Mouse (Mus musculus): ENCODE measurements around the gene Tnrc6a.
"Not testable (repeated sequence)": the region's sequence is repeated elsewhere in the genome, so short reads cannot be mapped to it uniquely, and the experiment has no call there.

Gene Tnrc6a

DNA sequence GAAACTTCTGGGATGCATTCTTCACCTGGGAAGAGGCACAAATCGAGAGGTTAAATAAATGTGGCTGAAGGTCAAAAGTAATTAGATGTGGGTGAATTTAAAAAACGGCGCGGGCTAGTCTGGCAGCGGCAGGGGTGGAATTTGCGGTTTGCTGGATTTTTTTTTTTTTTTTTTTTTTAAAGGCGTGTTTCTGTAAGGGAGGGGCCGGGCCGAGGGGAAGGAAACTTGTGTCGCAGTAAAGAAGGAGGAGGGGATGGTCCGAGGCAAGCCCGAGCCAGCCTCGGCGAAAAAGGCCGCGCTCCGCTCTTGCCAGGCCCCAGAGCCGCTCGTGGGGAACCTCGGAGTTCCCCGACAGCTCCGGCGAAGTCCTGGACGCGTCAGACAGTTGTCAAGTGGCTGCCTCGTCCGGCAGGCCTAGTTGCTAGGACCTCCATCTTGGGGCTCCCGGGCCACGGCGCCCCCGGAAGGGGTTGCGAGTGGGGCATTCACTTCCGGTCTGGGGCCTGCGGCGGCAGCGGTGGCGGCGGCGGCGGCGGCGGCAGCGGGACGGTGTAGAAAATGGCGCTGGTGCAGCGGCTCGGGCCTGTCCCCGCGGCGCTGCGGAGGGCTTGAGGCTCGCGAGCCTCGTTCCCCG, at the start of gene Tnrc6a:
Gene Tnrc6a, plus strand, starts transcription at position 221 of the 634 bp plus-strand sequence.
- peak; percentile 92 to 94 for DNase-seq

DNA sequence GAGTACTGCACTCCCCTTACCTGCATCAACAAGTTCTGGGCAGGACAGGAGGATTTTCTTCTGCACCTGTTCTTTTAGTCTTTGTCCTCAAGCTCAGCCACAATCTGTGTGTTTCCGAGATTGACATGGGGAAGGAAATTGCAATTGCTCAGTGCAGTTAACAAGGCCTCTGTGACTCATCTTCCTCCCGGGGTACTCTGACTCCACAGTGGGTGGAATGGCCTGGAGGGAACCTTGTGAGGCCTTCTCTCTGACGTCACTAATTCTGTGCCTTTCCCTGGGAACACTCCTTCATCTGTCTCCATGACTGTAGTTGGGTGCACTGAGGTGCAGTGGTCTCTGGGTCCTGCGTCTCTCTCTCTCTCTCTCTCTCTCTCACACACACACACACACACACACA, 41.4 kb upstream of the Tnrc6a start:
- no peak for DNase-seq

DNA sequence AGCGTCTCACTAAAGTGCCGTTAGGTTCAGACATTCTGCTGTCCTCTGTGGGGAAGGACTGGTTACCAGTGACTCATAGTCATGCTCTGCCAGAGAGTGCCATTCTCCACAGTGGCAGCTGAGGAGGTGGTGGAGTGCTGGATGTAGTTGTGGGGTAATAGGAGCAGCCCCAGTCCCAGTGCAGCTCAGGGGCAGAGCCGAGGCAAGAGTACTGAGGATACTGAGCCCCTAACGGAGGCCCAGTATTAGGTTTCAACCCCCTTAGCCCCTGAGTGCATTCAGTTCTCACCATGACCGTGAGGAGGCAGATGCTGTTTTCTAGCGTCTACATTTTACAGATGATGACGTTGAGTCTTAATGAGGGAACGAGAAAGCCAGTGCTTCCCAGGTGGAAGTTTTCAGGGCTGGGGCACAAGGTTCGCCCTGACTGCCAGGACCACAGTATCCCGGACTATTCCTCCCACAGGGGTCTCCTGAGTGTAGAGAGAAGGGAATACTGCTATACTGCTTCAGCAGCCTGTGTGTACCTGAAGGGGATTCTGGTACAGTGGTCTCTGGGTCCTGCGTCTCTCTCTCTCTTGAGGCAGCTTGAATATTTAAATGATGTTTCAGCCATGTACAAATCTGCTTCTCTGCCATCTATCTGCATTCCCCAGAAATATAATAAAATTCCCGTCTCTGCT, 40.1 kb upstream of the Tnrc6a start:
- no peak for DNase-seq

DNA sequence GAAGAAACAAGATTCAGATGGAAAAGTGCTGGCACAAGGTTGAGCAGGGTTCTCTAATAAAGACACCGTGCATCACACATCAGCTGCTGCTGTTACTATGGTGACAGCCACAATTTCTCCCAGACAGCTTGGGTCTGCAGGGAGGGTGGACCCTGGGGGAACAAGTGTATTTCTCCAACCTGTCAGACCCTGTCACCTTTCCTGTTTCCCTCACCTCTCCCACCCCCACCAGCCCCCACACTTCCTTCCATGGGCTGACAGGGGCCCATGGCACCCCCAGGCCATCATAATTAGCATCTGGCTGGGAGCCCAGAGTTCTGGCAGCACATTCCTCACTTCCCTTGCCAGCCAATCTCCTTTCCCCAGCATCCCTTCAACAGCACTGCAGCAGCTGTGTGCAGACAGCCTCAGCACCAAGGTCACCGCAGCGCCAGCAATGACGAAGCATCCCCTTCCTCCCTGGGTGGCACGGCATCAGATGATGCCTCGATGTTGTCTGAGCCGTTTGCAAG, 39.4 kb upstream of the Tnrc6a start:
- DNase-seq: peak; percentile 72 to 82

DNA sequence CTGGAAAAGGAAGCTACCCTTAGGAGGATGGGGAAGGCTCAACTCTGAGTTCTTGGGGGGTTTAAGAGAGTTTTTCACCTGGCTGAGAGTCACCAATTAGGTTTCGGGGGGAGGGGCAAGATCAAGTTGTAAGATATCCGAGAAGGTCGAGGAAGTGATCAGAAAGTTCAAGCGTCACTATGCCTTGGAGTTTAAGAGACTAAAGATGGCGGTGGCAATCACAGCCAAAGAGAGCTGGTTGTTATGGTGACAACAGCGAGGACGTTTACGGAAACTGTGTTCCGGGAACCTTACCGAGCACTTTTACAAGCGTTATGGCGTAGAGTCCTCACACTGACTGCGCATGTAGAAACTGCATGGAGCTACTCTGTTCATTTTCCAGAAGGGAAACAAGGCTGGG, 39.0 kb upstream of the Tnrc6a start:
- DNase-seq: peak in 1 of 2 experiments; percentile 30

DNA sequence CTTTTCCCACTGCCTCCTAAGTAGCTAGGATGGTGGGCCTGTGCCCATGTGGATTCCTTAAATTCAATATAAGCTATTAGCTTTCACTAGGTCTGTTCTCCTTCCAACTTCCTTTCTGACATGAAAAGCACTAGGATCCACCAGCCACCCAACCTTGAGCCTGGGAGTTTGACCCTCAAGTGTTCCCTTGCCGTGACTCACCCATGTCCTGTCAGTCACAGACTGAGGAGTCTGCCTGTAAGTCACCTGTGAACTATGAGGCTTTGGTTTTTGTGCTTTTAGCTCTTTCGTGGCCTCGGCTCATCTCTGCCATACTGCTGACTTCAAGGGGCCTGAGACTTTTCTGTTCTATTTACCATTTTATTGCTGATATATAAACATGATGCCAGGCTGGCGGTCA, 34.8 kb upstream of the Tnrc6a start:
- DNase-seq: no peak

DNA sequence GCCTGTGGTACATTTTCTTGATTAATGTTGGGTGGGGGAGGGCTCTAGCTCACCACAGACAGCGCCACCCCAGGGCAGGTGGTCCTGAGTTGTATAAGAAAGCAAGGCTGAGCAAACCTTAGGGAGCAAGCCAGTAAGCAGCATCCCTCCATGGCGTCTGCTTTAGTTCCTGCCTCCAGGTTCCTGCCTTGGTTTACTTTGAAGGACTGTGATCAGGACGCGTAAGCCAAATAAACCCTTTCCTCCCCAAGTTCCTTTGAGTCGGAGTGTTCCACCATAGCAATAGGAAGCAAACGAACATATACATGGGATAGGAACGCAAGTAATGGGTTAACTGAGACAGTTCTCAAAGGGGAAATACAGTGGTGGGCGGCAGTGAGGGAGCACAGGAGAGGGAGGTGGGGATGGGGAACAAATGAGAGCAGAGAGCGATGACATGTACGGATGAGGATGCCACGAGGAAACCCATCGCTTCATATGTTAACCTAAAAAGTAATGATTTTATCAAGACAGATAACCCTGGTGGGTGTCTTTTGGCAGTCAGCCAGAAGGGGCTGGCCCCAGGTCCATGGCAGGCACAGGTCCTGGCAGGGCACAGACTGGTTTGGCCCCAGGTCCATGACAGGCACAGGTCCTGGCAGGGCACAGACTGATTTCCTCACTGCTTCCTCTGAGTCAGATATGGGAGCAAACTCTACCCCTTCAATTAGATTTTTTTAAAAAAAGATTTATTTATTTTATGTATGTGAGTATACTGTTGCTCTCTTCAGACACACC, 27.2 kb upstream of the Tnrc6a start:
- no peak for DNase-seq

DNA sequence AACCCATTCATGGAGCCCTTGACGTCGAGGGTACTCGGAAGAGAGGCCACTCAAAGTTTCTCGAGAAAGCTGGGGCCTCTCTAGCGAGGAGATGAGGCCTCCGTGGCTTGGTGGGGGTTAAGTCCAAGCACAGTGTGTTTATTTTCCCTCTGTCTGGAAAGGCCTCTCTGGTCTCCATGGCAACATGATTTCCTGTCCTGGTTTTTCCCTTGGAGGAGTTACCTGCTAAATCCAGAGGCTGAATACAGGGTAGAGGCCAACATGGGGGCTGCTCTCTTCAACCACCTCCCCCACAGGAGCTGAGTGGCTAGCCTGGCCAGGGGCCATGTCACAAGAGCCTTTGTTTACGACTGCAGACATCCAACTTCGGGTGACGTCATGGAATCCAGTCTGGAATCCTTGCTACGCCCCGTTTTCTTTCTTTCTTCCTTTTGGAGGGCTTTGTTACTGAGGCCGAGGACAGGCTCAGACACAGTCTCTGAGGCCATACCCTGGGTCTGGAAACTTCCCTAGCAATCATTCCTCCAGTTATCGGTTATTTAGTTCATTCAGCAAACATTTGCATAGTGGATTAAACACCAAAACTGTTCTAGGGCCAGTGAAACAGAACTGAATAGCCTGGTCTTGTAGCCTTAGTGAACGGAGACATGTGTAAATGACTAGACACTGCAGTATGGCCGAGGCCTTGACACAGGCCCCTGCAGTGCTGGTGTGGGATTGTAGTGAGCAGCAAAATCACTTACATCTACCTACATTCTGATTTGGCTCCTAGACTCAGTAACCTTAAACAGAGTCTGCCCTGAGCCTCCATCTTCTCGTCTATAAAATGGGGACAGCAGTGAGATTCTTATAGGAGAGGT, 25.6 kb upstream of the Tnrc6a start:
- DNase-seq: peak; percentile 62 to 79

DNA sequence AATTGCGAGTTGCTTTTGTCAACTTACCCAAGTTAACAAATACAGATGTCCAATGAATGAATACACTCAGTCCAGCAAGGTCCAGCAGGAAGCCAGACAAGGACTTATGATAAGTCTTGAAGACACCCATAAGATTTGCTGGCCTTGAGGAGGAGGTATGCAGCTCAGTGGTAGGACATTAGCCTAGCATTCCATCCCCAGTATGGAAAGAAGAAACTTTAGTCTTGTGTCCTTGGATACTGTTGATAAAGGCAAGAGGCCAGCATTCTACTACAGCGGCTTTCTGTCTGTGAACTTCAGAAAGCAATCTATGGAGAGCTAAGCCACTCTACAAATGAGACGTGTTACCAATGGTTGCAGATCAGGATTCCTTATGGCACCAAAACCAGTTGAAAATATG, 22.4 kb upstream of the Tnrc6a start:
- no peak for DNase-seq

DNA sequence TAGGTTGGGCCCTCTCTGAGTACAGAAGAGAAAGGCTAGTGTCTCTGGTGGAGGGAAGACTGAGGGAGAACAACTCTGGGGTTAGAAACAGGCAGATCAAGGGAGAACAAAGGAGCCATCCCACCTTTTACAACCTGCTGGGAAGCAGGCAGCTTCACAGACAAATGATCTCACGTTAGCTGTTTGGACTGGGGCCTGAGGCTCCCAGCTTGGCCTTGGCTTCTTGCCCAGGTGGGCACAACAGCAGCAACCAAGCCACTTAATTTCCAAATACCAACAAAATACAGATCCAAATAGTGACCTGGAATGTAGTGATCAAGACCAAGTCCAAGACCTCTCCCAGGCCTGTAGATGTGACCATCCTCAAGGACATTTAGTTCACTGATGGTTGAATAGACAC, 18.3 kb upstream of the Tnrc6a start:
- not testable (repeated sequence) for DNase-seq

DNA sequence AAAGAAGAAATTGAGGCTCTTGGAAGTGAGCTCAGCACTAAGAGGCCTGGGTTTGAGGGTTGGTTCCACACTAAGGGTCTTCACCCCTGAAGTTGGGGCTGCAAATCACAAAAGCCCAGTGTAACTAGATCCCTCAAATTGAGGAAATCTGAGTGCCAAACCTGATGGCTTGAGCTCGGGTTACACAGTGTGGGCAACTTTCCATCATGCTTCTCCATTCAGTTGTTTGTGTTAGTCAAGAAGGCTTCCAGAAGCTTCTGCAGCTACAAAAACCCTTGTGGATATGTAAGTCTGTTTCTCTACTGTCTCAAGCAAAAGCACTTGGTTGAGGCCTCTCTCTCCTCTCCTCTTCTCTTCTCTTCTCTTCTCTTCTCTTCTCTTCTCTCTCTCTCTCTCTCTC, 17.8 kb upstream of the Tnrc6a start:
- no peak for DNase-seq

DNA sequence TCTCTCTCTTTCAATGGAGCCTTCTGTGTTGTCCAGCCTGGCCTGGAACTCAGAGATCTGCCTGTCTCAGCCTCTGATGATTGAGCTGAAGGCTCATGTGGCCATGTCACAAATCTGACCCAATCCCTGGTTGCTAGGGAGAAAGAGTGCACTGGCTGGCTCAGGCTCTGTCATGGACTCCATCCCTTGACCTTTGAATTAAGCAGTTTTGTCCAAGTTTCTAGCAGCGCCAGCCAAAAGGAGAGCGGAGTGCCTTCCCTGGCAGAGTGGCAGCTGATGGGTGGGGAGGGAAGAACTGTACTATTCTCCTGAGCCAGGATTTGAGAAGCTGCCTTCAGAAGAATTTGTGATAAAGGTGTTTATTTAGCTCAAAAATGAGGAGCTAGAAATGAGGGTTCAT, 17.4 kb upstream of the Tnrc6a start:
- no peak for DNase-seq

DNA sequence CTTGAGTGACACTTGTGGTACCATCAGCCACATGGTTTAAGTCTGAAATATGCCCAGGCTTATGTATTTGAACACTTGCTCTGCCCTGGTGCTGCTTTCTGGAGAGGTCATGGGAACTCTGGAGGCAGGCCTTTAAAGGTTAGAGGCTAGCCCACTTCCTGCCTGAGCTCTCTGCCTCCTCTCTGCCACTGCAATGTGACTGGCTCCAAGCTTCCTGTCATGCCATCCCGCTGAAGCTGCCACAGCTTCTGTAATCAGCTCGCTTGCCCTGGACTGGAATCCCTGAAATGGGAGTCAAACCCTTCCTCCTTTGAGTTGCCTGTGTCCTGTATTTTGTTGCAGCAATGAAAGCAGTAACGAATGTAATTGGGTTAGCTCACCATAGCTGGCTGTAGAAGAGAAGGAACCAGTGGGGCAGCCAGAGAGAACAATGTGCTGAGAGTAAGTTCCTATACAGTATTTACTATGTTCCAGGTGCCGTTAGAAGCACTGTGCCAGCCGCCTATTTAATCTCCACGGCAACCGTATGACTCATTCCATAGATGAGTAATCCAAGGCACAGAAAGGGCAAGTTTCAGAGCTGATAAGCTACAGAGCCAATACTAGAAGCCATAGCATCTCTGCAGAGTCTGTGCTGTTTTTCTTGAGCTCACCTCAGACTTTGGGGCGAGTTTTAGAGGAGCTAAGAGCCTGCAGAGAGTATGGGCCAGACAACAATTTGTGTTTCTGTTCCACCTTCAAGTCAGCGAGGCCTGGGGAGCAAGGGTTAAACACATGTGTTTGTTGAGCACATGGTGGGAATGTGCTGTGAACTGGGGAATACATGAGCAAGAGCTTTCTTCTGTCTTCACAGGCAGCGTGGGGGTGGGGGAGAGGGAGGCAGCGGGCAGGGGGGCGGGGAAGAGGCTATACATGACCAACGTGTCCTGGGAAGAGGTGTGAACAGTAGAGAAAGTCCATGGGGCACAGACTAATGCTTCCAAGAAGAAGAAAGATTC, 15.3 kb upstream of the Tnrc6a start:
- DNase-seq: no peak

DNA sequence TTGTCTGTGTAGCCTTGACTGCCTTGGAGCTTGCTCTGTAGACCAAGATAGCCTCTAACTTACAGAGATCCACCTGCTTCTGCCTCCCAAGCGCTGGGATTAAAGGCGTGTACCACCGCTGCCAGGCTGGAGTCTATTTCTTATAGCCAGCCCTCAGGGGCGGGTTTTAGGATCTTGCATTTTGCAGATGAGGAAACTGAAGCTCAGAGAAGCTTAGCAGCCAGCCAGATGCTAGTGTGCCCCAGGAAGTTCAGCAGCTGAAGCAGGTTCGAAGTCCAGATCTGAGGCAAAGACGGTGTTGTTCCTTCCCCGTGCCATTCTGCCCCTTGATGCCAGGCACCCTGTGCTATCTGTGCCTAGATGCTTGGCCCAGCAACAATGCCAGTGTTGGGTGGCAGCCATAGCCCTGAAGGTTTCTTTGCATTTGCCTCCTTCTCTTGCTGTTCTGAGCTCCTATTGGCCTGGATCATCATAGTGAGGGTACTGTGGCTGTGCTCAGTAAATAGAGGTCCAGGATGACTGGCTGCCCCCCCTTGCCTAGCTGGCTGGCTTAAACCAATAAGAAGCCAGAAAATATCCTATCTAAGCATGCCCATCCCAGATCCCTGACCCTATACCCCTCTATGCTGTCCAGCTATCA, 14.2 kb upstream of the Tnrc6a start:
- no peak for DNase-seq

DNA sequence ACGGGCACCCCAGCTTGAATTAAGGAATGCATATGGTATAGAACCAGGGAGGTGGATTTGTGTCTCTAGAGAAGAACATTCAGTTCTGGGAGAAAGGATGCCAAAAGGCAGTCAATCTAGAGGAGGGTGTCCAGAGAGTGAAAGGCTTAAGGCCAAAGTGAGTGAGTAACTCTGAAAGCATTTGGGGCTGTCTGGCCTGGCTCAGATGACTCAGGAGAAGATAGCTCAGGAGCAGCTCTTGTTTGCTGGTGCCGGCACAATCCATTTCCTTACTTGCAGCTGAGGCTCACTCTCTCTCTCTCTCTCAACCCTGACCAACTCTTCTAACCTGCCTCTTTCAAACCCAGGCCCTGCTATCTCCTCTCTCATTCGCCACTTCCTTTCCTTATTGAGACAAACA, 13.6 kb upstream of the Tnrc6a start:
- DNase-seq: no peak

DNA sequence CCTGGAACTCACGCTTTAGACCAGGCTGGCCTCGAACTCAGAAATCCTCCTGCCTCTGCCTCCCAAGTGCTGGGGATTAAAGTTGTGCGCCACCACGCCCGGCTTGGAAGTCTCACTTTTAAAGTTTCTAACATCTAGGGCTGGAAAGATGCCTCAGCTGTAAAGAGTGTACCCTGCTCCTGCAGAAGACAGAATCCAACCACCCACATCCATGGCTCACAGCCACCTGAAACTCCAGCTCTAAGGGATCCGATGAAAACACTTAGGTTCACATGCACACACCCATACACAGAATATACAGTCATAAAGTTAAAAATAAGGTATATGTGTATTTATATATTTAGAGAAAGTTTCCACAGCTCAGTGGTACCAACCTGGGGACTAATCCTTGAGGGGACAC, 10.1 kb upstream of the Tnrc6a start:
- DNase-seq: no peak

DNA sequence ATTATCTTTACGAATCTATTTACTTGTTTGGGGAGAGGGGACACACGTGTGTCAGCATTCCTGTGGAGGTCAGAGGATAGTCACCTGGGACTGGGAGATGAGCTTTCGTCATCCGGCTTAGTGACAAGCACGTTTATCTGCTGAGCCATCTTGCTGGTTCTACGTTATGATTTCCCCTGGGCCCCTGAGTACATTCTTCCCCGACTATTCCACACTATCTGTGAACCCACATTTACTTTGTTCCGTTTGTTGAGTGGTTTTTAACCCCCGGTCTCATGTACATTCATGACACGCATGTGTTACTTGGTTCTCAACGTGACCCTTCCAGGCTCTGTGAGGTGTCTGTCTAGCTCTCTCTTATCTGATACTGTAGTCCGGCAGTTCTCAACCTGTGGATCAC, 6.9 kb upstream of the Tnrc6a start:
- no peak for DNase-seq

DNA sequence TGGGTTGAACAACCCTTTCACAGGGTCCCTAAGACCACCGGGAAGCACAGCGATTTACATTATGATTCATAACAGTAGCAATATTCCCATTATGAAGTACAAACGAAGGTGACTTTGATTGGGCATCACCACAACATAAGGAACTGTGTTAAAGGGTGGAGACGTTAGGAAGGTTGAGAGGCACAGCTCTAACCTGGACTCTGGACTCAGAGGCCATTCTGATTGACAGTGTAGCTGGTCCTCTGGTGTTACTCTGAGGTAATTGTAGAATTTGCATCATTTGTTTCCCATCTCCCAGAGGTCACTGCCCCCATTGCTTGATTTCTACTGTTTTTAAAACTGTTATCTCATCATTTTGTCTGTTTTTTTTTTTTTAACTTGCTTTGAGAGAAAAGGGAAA, 6.5 kb upstream of the Tnrc6a start:
- DNase-seq: no peak

DNA sequence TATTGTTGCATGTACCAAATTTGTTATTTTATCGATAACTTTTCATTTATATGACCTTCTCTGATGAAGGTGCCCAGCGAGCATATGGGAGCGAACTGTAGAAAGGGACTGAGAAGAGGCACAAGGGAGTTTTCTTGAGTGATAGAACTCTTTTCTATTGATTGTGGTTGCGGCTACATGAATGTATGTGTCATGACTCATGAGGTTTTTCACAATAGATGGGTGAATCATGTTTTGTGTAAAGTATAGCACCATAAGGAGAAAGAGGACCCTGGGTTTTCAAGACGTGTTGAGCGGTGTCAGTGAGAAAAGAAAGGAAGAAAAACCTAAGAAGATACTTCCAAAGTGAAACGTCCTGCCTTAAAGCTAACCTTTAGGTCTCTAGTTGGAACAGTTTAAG, 3.2 kb upstream of the Tnrc6a start:
- DNase-seq: no peak

DNA sequence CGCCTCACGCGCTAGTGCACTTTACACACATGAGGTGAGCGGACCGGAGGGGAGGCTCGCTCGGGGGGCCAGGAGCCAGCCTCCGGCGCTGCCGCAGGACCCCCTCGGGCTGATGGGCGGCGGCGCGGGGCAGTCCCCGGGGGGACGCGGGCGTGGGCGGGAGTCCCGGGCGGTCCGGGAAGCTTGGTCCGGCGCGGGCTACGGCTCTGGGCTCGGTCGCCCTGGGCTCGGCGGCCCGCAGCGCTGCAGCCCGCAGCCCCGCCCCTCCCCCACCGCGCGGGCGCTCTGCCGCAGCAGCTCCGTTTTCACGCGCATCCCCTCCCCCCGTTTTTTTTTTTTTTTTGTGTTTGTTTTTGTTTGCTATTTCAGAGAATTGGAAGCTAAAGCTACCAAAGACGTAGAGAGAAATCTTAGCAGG, 623 bp downstream of the Tnrc6a start:
- DNase-seq: no peak

DNA sequence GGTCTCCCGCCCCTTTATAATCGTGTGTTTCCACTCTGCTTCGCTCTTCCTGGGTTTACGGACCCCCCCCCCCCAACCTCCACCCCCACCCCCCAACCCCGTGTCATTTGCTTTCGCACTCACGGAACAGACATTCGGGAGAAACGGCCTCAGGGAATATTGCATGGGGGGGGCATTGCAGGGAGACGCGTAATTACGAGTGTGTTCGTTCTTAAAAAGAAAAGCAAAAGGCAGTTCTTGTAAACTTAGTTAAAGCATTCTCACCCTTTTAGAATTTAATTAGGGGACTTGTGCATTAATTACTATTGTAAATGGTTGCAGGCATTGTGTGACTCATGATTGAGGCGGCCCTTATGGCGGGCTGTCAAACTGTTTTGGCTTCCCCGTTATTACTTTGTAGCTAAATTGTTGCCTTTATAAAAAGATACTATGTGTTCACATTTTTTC, 1.1 kb downstream of the Tnrc6a start:
- peak in 1 of 2 experiments; percentile 26 for DNase-seq
